Mouse (Mus musculus): Measurements from ENCODE around the gene Gm49387.

- TF ChIP-seq CTCF (IDR thresholded peaks at IDR 0.05; ENCODE audit: borderline replicate concordance, extremely low read depth, insufficient read depth, insufficient read length) (no peak), POLR2A (IDR thresholded peaks at IDR 0.05; ENCODE audit: borderline replicate concordance, extremely low read depth, insufficient read depth, insufficient read length, poor library complexity, severe bottlenecking) (no peak)
These were observed 23.5 kb downstream of the Gm49387 start for GRCm38 (mm10) chr14:31617204-31617603.
